Mouse (Mus musculus) cerebellum, adult 2 months (tissue): ENCODE data around the gene Itln1. TPM values are rescaled to one million over a fixed set of nuclear protein-coding genes. Genes with fewer than 3 reads are reported as not detected.

Source experiments
- DNase-seq, 2 experiments: peaks; one replicate each; pipeline ENCODE4 v3.0.0; 2021
- H3K27ac ChIP-seq: fragments of 200-500 bp; 2 replicates; pipeline ENCODE4 v1.5.1; 2012; ENCODE audit warnings: low read length, control low read depth, inconsistent platforms; ENCODE audit not compliant: insufficient read depth
- H3K27me3 ChIP-seq: fragments of 200-500 bp; 2 replicates; pipeline ENCODE4 v1.6.1; 2012; ENCODE audit warnings: inconsistent platforms, mild to moderate bottlenecking, low read length, moderate library complexity; ENCODE audit not compliant: control insufficient read depth, insufficient read depth
- H3K4me1 ChIP-seq: fragments of 200-500 bp; 2 replicates; pipeline ENCODE4 v1.6.1; 2011; ENCODE audit warnings: low read length; ENCODE audit not compliant: control insufficient read depth, insufficient read depth
- H3K4me3 ChIP-seq: fragments of 200-500 bp; replicated peaks from 2 replicates; pipeline ENCODE3; 2011; ENCODE audit warnings: mild to moderate bottlenecking, low read depth, low read length, control low read depth; ENCODE audit not compliant: insufficient read depth
- CTCF ChIP-seq: fragments of 200-500 bp; IDR thresholded peaks from 2 replicates; pipeline ENCODE4 v1.5.1; 2011; ENCODE audit warnings: low read depth, mild to moderate bottlenecking, control low read depth, low read length, moderate library complexity, borderline replicate concordance; ENCODE audit not compliant: insufficient read depth
- POLR2A ChIP-seq: fragments of 200-500 bp; IDR thresholded peaks from 2 replicates; pipeline ENCODE4 v1.6.1; 2011; ENCODE audit warnings: low read length, control low read depth, borderline replicate concordance; ENCODE audit not compliant: insufficient read depth
- WGBS: fragments of 180-500 bp; shearing (Covaris S2); methylation state at CpG from one replicate; pipeline ENCODE4 v1.1.7; 2018; 5-methylcytosine and 5-hydroxymethylcytosine counted together
- polyA plus RNA-seq: library from polyadenylated mRNA; depleted of rRNA; stranded (reverse); fragments of >200 nt; gene quantifications from 2 replicates; pipeline ENCODE4 v1.2.3, GENCODE M21; 2012

Gene Itln1
- polyA plus RNA-seq, 1 experiment = not detected

GRCm38 (mm10) chr1:171551326-171551725 is 16.2 kb upstream of the Itln1 start:
- no peak overlapping the region for H3K4me3 ChIP-seq
- no peak for DNase-seq
- whole genome bisulfite sequencing = 77% methylated on average over 7 of the region's 7 CpGs
- no peak overlapping the region for H3K27ac ChIP-seq
- H3K27me3 ChIP-seq = no peaks in the 10 kb centered on the region
- TF ChIP-seq POLR2A (no peak), CTCF (no peak)
- H3K4me1 ChIP-seq = no peaks in the 10 kb centered on the region

- DNase-seq = no peak
- 82% methylated on average over 1 of the region's 1 CpGs for WGBS
- TF ChIP-seq POLR2A (no peak), CTCF (no peak)
Observed at GRCm38 (mm10) chr1:171540694-171541093, 5.6 kb upstream of the Itln1 start.

GRCm38 (mm10) chr1:171534557-171534956 is 537 bp downstream of the Itln1 start:
- Histone ChIP-seq H3K4me3 (no peak overlapping the region), H3K27ac (no peak overlapping the region), H3K27me3 (no peaks in the 10 kb centered on the region), H3K4me1 (no peaks in the 10 kb centered on the region)
- TF ChIP-seq POLR2A (no peak), CTCF (no peak)
- no peak for DNase-seq

More at GRCm38 (mm10) chr1:171540694-171541093, 5.6 kb upstream of the Itln1 start:
- H3K27ac ChIP-seq = no peak overlapping the region
- H3K4me3 ChIP-seq = no peak overlapping the region
- no peaks in the 10 kb centered on the region for H3K27me3 ChIP-seq
- H3K4me1 ChIP-seq = no peaks in the 10 kb centered on the region

GRCm38 (mm10) chr1:171532830-171533229 is 2.3 kb downstream of the Itln1 start:
- H3K27ac ChIP-seq = no peak overlapping the region
- H3K27me3 ChIP-seq = no peaks in the 10 kb centered on the region
- TF ChIP-seq CTCF (no peak), POLR2A (no peak)
- H3K4me3 ChIP-seq = no peak overlapping the region
- no peak for DNase-seq
- 68% methylated on average over 2 of the region's 2 CpGs for WGBS
- no peaks in the 10 kb centered on the region for H3K4me1 ChIP-seq

GRCm38 (mm10) chr1:171531367-171531766 is 3.7 kb downstream of the Itln1 start:
- no peak overlapping the region for H3K27ac ChIP-seq
- TF ChIP-seq POLR2A (no peak), CTCF (no peak)
- H3K27me3 ChIP-seq = no peaks in the 10 kb centered on the region
- no peak overlapping the region for H3K4me3 ChIP-seq
- no peak for DNase-seq
- no peaks in the 10 kb centered on the region for H3K4me1 ChIP-seq
- 87% methylated on average over 4 of the region's 4 CpGs for WGBS

- Histone ChIP-seq H3K4me3 (no peak overlapping the region), H3K27ac (no peak overlapping the region), H3K27me3 (no peaks in the 10 kb centered on the region; the same call in 1 of the 2 replicates), H3K4me1 (no peaks in the 10 kb centered on the region)
- WGBS = 83% methylated on average over 4 of the region's 4 CpGs
- DNase-seq = no peak
- TF ChIP-seq CTCF = no peak
- TF ChIP-seq POLR2A = no peak
Observed at GRCm38 (mm10) chr1:171515557-171515956, 19.5 kb downstream of the Itln1 start.

GRCm38 (mm10) chr1:171515039-171515438 is 20.1 kb downstream of the Itln1 start:
- DNase-seq = no peak
- no peak overlapping the region for H3K27ac ChIP-seq
- TF ChIP-seq POLR2A (no peak), CTCF (no peak)
- WGBS = 50% methylated on average over 1 of the region's 1 CpGs
- H3K4me3 ChIP-seq = no peak overlapping the region
- H3K27me3 ChIP-seq = no peaks in the 10 kb centered on the region; the same call in 1 of the 2 replicates
- no peaks in the 10 kb centered on the region for H3K4me1 ChIP-seq

- Histone ChIP-seq H3K27me3 (no peaks in the 10 kb centered on the region; the same call in 1 of the 2 replicates), H3K4me3 (no peak overlapping the region), H3K4me1 (no peaks in the 10 kb centered on the region), H3K27ac (no peak overlapping the region)
- TF ChIP-seq POLR2A = no peak
- TF ChIP-seq CTCF = no peak
- DNase-seq = no peak
- 100% methylated on average over 1 of the region's 1 CpGs for WGBS
Observed at GRCm38 (mm10) chr1:171513760-171514159, 21.3 kb downstream of the Itln1 start.
